Mouse (Mus musculus) granulocyte monocyte progenitor cell, adult 5-6 weeks (primary cell): ENCODE data around the gene Ugt1a7c. TPM values are rescaled to one million over a fixed set of nuclear protein-coding genes. Genes with fewer than 3 reads are reported as not detected.

ENCODE experiments used
- ATAC-seq: replicated peaks from 2 replicates; pipeline ENCODE4 v1.8.0; 2016; ENCODE audit warnings: mild to moderate bottlenecking, moderate TSS enrichment, inconsistent platforms; ENCODE audit not compliant: poor library complexity, severe bottlenecking
- total RNA-seq, 2 experiments: library from RNA; stranded (forward) in 1 of 2; stranded (reverse) in 1 of 2; fragments of 200-712, 200-1000 nt in 1 of 2; fragments of >200 nt in 1 of 2; fragmentation: Nextera tagmentation in 1 of 2; gene quantifications; 2 replicates each; pipeline ENCODE4 v1.2.3; 2014 to 2017

Gene Ugt1a7c
- total RNA-seq, 2 experiments from 2014 or later: 25.2 to 49.7 TPM

GRCm38 (mm10) chr1:88233421-88234247 is 138.8 kb downstream of the Ugt1a7c start:
- no peak for ATAC-seq

GRCm38 (mm10) chr1:88234248-88234610 is 139.4 kb downstream of the Ugt1a7c start:
- ATAC-seq: no peak

- ATAC-seq: no peak
Measured at GRCm38 (mm10) chr1:88234646-88235045, 139.8 kb downstream of the Ugt1a7c start.

- ATAC-seq: no peak
Measured at GRCm38 (mm10) chr1:88235046-88235893, 140.4 kb downstream of the Ugt1a7c start.

GRCm38 (mm10) chr1:88235894-88236415 is 141.1 kb downstream of the Ugt1a7c start:
- no peak for ATAC-seq

GRCm38 (mm10) chr1:88237311-88237710 is 142.4 kb downstream of the Ugt1a7c start:
- no peak for ATAC-seq

GRCm38 (mm10) chr1:88238771-88239170 is 143.9 kb downstream of the Ugt1a7c start:
- no peak for ATAC-seq

GRCm38 (mm10) chr1:88240072-88240471 is 145.2 kb downstream of the Ugt1a7c start:
- no peak for ATAC-seq

- ATAC-seq: no peak
Measured at GRCm38 (mm10) chr1:88240579-88240978, 145.7 kb downstream of the Ugt1a7c start.

- ATAC-seq: no peak
Measured at GRCm38 (mm10) chr1:88243861-88244260, 149.0 kb downstream of the Ugt1a7c start.

- no peak for ATAC-seq
Measured at GRCm38 (mm10) chr1:88245881-88246280, 151.0 kb downstream of the Ugt1a7c start.

GRCm38 (mm10) chr1:88246386-88246785 is 151.5 kb downstream of the Ugt1a7c start:
- no peak for ATAC-seq

- no peak for ATAC-seq
Measured at GRCm38 (mm10) chr1:88247660-88248059, 152.8 kb downstream of the Ugt1a7c start.

GRCm38 (mm10) chr1:88248658-88249057 is 153.8 kb downstream of the Ugt1a7c start:
- ATAC-seq: peak; percentile 21

GRCm38 (mm10) chr1:88249596-88249995 is 154.7 kb downstream of the Ugt1a7c start:
- ATAC-seq: no peak

GRCm38 (mm10) chr1:88250023-88250422 is 155.2 kb downstream of the Ugt1a7c start:
- no peak for ATAC-seq

- ATAC-seq: peak; percentile 11
Measured at GRCm38 (mm10) chr1:88253106-88253505, 158.2 kb downstream of the Ugt1a7c start.

- no peak for ATAC-seq
Measured at GRCm38 (mm10) chr1:88253540-88253939, 158.7 kb downstream of the Ugt1a7c start.

GRCm38 (mm10) chr1:88254793-88255465 is 160.1 kb downstream of the Ugt1a7c start:
- no peak for ATAC-seq

- ATAC-seq: no peak
Measured at GRCm38 (mm10) chr1:88255466-88255857, 160.6 kb downstream of the Ugt1a7c start.
